21 mouse cellular contexts compared by ENCODE assay signal in the genomic region with DNA sequence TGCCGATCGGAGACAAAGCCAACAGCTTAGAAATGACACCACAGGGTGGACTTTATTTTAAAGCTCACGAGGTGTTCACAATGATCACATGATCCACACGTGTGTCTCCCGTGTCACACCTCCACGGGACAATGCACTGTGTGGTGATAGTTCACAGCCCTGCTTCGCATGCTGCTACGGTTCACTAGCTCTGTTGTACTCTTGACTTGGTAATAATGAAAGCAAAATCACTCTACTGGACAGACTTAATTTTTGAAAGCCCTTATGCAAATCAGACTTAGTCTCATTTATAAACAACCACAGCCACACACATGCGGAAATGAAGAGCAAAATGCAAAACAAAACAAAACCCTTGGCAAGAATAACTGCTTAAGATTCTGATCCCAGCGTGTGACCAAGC. TPM values are rescaled to one million over a fixed set of nuclear protein-coding genes. Genes with fewer than 3 reads are reported as not detected.
DNase-seq lines count a peak whose midpoint lies in the region; ATAC-seq lines count a peak whose summit lies in the region.
"Had no signal": no experiment of that assay in that cellular context is flagged by ENCODE, and none has a peak within 500 bp of the region (broad histone marks: within the 10 kb centered on the region; RNA-seq: fewer than 3 reads in every experiment).

No protein-coding gene starts in this region.

- no peak overlapping the region for H3K9ac ChIP-seq in forebrain, embryonic 11.5 days (ENCODE audit: low read length)
- H3K9ac ChIP-seq in forebrain, embryonic 14.5 days (ENCODE audit: low read length), result no peak overlapping the region
- H3K9ac ChIP-seq: limb, embryonic 13.5 days; liver, embryonic 13.5 days; midbrain, embryonic 15.5 days; neural tube, embryonic 12.5 days; stomach, embryonic 15.5 days had no signal

- H3K4me3 ChIP-seq in forebrain, embryonic 11.5 days (ENCODE audit: low read depth, low read length), result no peak overlapping the region
- no peak overlapping the region for H3K4me3 ChIP-seq in forebrain, embryonic 14.5 days (ENCODE audit: low read depth, low read length)
- H3K4me3 ChIP-seq: heart, embryonic 10.5 days; hindbrain, embryonic 10.5 days; limb, embryonic 13.5 days; liver, embryonic 13.5 days; megakaryocyte, embryonic 14.5 days; midbrain, embryonic 15.5 days; neural tube, embryonic 12.5 days; stomach, embryonic 15.5 days had no signal

- no peaks in the 10 kb centered on the region for H3K9me3 ChIP-seq in forebrain, embryonic 11.5 days (ENCODE audit: control insufficient read depth, low read length)
- H3K9me3 ChIP-seq in forebrain, embryonic 14.5 days (replicated peaks; ENCODE audit: control insufficient read depth, low read length), result no peaks in the 10 kb centered on the region
- H3K9me3 ChIP-seq: heart, embryonic 10.5 days; hindbrain, embryonic 10.5 days; limb, embryonic 13.5 days; liver, embryonic 13.5 days; megakaryocyte, embryonic 14.5 days; midbrain, embryonic 15.5 days; neural tube, embryonic 12.5 days; stomach, embryonic 15.5 days had no signal

- ATAC-seq in forebrain, embryonic 11.5 days (replicated peaks; ENCODE audit: low FRiP score), result 0 out of 2 replicates have a peak, but pooled peaks have one; percentile 43
- no peak for ATAC-seq in forebrain, embryonic 14.5 days
- ATAC-seq: intestine, postnatal 0 days; midbrain, embryonic 15.5 days had no signal

- DNase-seq in forebrain, embryonic 11.5 days (ENCODE audit: low spot score), result no peak
- DNase-seq in forebrain, embryonic 14.5 days (ENCODE audit: low spot score), result no peak
- peak; percentile 86 for DNase-seq in A20 (ENCODE audit: low read depth, low spot score)
- DNase-seq in kidney, adult 8-10 months, result peak; percentile 68 to 72
- peak; percentile 71 to 83 for DNase-seq in kidney, postnatal 25 days
- no peak for DNase-seq in adipocyte (ENCODE audit: low spot score)
- no peak for DNase-seq in urinary bladder, postnatal 36 days (ENCODE audit: low spot score in 2 of 2)
- DNase-seq: cerebellum, adult 9-10 months; layer of hippocampus, postnatal 36 days; liver, embryonic 13.5 days; lung, adult 2 months; lung, postnatal 14 days; thymus, postnatal 25 days had no signal

- no peaks in the 10 kb centered on the region for H3K4me1 ChIP-seq in forebrain, embryonic 11.5 days (replicated peaks; ENCODE audit: control insufficient read depth, insufficient read depth, low read length)
- no peaks in the 10 kb centered on the region for H3K4me1 ChIP-seq in forebrain, embryonic 14.5 days (ENCODE audit: control insufficient read depth, insufficient read depth, low read length)
- H3K4me1 ChIP-seq: heart, embryonic 10.5 days; liver, embryonic 13.5 days; neural tube, embryonic 12.5 days; stomach, embryonic 15.5 days had no signal

- H3K36me3 ChIP-seq in forebrain, embryonic 11.5 days (ENCODE audit: control insufficient read depth, insufficient read depth, low read length), result peaks cover 25% of the 10 kb centered on the region; the same call in 1 of the 2 replicates
- peaks cover 78% of the 10 kb centered on the region for H3K36me3 ChIP-seq in forebrain, embryonic 14.5 days (ENCODE audit: control insufficient read depth, insufficient read depth, low read length)

- H3K4me2 ChIP-seq in forebrain, embryonic 11.5 days (ENCODE audit: low read depth, low read length, severe bottlenecking), result no peak overlapping the region
- no peak overlapping the region for H3K4me2 ChIP-seq in forebrain, embryonic 14.5 days (ENCODE audit: low read length)
- H3K4me2 ChIP-seq: limb, embryonic 13.5 days; liver, embryonic 13.5 days; midbrain, embryonic 15.5 days; neural tube, embryonic 12.5 days; stomach, embryonic 15.5 days had no signal

- no peak overlapping the region for H3K27ac ChIP-seq in forebrain, embryonic 11.5 days (ENCODE audit: low read depth, low read length)
- H3K27ac ChIP-seq in forebrain, embryonic 14.5 days (ENCODE audit: low read depth, low read length), result no peak overlapping the region
- H3K27ac ChIP-seq: heart, embryonic 10.5 days; hindbrain, embryonic 10.5 days; limb, embryonic 13.5 days; liver, embryonic 13.5 days; midbrain, embryonic 15.5 days; neural tube, embryonic 12.5 days; stomach, embryonic 15.5 days had no signal

- H3K27me3 ChIP-seq in forebrain, embryonic 11.5 days (ENCODE audit: control insufficient read depth, insufficient read depth, low read length), result no peaks in the 10 kb centered on the region
- H3K27me3 ChIP-seq in forebrain, embryonic 14.5 days (replicated peaks; ENCODE audit: control insufficient read depth, insufficient read depth, low read length), result no peaks in the 10 kb centered on the region
- H3K27me3 ChIP-seq: limb, embryonic 13.5 days; liver, embryonic 13.5 days; megakaryocyte, embryonic 14.5 days; midbrain, embryonic 15.5 days; neural tube, embryonic 12.5 days; stomach, embryonic 15.5 days had no signal

- WGBS in forebrain, embryonic 11.5 days, result 91% methylated on average over 10 of the region's 10 CpGs
- WGBS in forebrain, embryonic 14.5 days, result 65% methylated on average over 10 of the region's 10 CpGs

RNA-seq across cellular contexts. Expression of a gene that starts 19.4 kb away (rescaled TPM):
- polyA plus RNA-seq in forebrain, embryonic 11.5 days (2014; fragmentation: Nextera tagmentation; extraction: Ambion mirVana), result 144 TPM in 2 replicates
- 86.0 and 106 TPM in 2 replicates for polyA plus RNA-seq in forebrain, embryonic 14.5 days (2014; fragmentation: Nextera tagmentation; extraction: Ambion mirVana)

Comparison
In these comparisons a context has a peak if more than half of its experiments do, and no peak if none do; other contexts are left out.
1. DNase-seq: peak in A20 (single experiment), kidney, adult 8-10 months (2 of 2) and kidney, postnatal 25 days (2 of 2); none in forebrain, embryonic 11.5 days (single experiment), forebrain, embryonic 14.5 days (single experiment), adipocyte (single experiment) and urinary bladder, postnatal 36 days (0 of 2).